Mouse (Mus musculus): ENCODE results near the gene Duoxa2. TPM values are rescaled to one million over a fixed set of nuclear protein-coding genes. Genes with fewer than 3 reads are reported as not detected.

The Duoxa2 gene
- polyA plus RNA-seq, 1 experiment = not detected

DNA sequence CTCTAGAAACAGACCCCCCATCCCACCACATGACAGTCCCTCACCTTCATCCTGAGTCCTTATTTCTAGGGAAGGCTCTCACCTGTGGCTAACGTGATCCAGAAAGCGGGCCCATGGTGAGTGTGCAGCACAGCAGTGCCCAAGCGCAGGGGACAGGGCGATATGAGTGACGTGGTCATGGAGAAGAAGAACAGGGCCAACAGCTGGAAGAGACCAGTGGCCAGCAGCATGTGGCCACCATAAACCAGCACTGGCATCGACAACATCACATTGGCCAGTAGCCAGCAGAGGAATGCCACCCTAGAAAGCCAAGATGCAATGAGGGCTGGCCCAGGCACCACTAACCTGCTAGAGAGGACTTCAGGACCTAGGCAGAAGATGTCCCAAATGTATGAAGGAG lies 5.8 kb downstream of the Duoxa2 start:
- peaks cover 2% of the 10 kb centered on the region; the same call in 1 of the 2 replicates for H3K9me3 ChIP-seq (ENCODE audit: control insufficient read depth, low read length)
- H3K36me3 ChIP-seq (ENCODE audit: control insufficient read depth) = no peaks in the 10 kb centered on the region
- TF ChIP-seq TAL1 (IDR thresholded peaks at IDR 0.05; ENCODE audit: low read length) = no peak
- no peak for TF ChIP-seq GATA1 (IDR thresholded peaks at IDR 0.05; ENCODE audit: low read length)
- H3K4me3 ChIP-seq (replicated peaks) = no peak overlapping the region
- H3K27me3 ChIP-seq (ENCODE audit: control insufficient read depth) = peaks cover 82% of the 10 kb centered on the region
- H3K4me1 ChIP-seq (ENCODE audit: control insufficient read depth) = no peaks in the 10 kb centered on the region

DNA sequence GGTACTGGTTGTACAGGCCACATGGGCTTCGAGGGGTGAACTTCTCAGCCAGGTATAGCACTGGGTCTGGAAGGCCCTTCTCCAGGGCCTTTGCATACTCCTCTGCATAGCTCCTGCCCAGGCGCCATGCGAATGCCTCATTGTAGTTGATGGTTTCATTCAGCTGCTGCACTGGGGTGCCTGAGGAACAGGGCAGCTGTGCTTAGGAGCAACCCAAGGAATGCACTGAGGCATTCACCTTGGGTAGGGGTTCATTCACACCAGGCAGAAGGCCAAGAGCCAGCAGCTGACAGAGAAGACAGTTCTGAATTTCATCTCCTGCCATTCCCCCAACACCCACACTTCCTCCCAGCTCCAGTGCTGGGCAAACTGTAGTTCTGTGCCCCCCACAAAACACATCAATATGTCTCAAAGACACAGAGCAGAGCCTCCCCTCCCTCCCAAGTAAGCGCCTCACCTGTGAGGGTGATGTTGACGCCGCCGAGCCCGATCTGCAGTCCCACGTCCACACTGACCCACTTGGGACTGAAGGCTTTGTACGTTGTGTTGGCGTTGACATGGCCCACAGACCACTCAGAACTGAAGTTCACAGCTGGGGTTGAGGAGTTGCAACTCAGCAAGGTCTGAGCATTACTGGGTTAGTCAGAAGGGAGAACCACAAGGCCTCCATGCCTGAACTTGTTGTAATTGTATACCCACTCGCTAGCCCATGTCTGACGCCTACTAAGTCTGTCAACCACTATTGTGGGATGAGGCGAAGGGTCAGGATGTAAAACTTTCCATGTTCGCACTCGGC lies 6.6 kb downstream of the Duoxa2 start:
- no peaks in the 10 kb centered on the region for H3K4me1 ChIP-seq (ENCODE audit: control insufficient read depth)
- H3K27me3 ChIP-seq (ENCODE audit: control insufficient read depth) = peaks cover 79% of the 10 kb centered on the region
- peaks cover 2% of the 10 kb centered on the region; the same call in 1 of the 2 replicates for H3K9me3 ChIP-seq (ENCODE audit: control insufficient read depth, low read length)
- no peak overlapping the region for H3K4me3 ChIP-seq (replicated peaks)
- no peaks in the 10 kb centered on the region for H3K36me3 ChIP-seq (ENCODE audit: control insufficient read depth)
- TF ChIP-seq TAL1 (IDR thresholded peaks at IDR 0.05; ENCODE audit: low read length) (no peak), GATA1 (IDR thresholded peaks at IDR 0.05; ENCODE audit: low read length) (no peak)

DNA sequence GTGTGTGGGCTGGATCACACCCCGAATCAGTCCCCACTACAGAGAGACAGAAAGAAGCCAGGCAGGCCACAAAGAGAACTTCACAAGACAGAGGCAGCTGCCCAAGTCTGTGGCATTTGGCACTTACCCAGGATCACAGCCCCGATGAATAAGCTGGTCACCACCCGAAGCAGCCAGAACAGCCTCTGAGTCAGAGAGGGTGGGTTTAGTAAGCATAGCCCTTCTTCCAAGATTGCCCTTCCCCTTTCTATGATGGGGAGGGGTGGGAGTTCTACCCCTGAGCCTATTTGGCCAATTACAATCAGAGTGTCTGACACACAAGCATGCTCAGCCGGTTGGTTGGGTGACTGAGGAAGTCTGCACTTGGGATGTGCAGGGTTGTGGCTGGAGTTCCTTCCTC lies 7.5 kb downstream of the Duoxa2 start:
- Histone ChIP-seq H3K4me3 (replicated peaks) (no peak overlapping the region), H3K9me3 (ENCODE audit: control insufficient read depth, low read length) (peaks cover 2% of the 10 kb centered on the region; the same call in 1 of the 2 replicates), H3K4me1 (ENCODE audit: control insufficient read depth) (no peaks in the 10 kb centered on the region), H3K36me3 (ENCODE audit: control insufficient read depth) (no peaks in the 10 kb centered on the region), H3K27me3 (ENCODE audit: control insufficient read depth) (peaks cover 76% of the 10 kb centered on the region)
- no peak for TF ChIP-seq GATA1 (IDR thresholded peaks at IDR 0.05; ENCODE audit: low read length)
- no peak for TF ChIP-seq TAL1 (IDR thresholded peaks at IDR 0.05; ENCODE audit: low read length)

DNA sequence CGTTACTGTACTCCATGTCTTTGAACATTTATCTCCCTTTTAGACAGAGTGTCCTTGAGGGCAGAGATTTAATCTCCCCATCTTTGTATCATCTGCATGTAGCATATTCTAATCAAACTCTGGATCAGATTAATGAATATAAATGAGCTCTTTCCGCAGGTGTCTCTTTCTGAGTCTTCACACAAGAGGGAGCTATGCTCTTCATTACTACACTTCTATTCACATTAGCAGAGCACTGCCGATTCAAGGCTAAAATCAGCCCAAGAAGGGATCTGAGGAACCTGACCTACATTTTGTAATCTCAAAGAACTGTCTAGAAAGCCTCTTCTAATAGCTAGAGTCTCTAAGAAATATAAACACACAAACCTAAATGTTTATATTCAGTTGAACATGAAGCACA lies 10.9 kb downstream of the Duoxa2 start:
- peaks cover 82% of the 10 kb centered on the region for H3K27me3 ChIP-seq (ENCODE audit: control insufficient read depth)
- no peaks in the 10 kb centered on the region for H3K36me3 ChIP-seq (ENCODE audit: control insufficient read depth)
- no peaks in the 10 kb centered on the region for H3K4me1 ChIP-seq (ENCODE audit: control insufficient read depth)
- no peak for TF ChIP-seq TAL1 (IDR thresholded peaks at IDR 0.05; ENCODE audit: low read length)
- TF ChIP-seq GATA1 (IDR thresholded peaks at IDR 0.05; ENCODE audit: low read length) = no peak
- no peak overlapping the region for H3K4me3 ChIP-seq (replicated peaks)
- no peaks in the 10 kb centered on the region for H3K9me3 ChIP-seq (ENCODE audit: control insufficient read depth, low read length)

DNA sequence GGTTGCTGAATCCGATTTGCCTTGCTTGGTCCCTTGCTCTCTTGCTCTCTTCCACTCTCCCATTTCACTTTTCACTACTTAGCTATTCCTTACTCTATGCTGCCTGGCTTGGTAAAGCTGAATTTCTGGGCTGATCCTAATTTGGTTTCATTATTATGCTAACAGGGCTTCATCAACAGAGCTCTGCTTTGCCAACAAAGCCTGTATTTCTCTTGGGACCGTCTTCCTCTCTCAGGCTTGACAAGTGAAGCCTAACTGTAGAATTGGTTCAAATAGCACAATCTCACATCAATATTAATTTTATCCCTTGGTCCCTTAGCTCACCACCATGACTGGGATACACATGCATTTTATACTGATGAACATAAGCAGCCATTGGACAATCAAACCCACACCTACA lies 12.9 kb downstream of the Duoxa2 start:
- no peak for TF ChIP-seq GATA1 (IDR thresholded peaks at IDR 0.05; ENCODE audit: low read length)
- Histone ChIP-seq H3K36me3 (ENCODE audit: control insufficient read depth) (no peaks in the 10 kb centered on the region), H3K27me3 (ENCODE audit: control insufficient read depth) (peaks cover 78% of the 10 kb centered on the region), H3K4me3 (replicated peaks) (no peak overlapping the region), H3K4me1 (ENCODE audit: control insufficient read depth) (no peaks in the 10 kb centered on the region), H3K9me3 (ENCODE audit: control insufficient read depth, low read length) (no peaks in the 10 kb centered on the region)

DNA sequence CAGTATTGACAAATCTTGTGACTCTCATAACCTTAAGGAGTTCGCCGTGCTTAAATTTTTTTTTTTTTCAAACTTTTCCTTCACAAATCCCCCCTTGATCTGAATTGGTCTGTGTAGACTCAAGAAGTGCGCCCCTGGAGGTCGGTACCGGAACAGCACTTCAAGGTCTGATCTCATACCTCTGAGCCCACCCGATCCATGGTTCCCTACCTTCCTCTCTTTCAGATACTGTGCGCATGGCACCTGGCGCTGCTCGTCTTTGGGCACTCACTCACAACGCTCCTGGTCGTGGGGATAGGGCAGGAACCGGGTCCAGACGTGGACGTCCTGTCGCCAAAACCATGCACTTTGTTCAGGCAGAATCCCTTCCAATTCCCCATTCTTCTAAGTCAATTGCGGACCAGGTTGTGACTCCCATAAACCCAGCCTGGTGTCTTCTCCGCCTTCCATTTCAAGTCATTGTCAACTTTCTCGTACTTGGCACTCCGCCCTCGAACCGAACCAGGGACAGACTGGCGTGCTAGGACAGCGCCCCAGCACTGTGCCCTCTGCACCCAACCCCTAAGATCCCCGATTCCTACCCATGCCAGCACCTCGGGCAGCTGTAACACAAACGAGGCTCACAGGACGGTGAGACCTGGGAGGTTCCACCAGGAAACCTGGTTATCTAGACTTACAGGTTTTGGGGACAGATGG lies 14.2 kb downstream of the Duoxa2 start:
- TF ChIP-seq TAL1 (IDR thresholded peaks at IDR 0.05; ENCODE audit: low read length) (no peak), GATA1 (IDR thresholded peaks at IDR 0.05; ENCODE audit: low read length) (no peak)
- Histone ChIP-seq H3K4me3 (replicated peaks) (no peak overlapping the region), H3K9me3 (ENCODE audit: control insufficient read depth, low read length) (no peaks in the 10 kb centered on the region), H3K4me1 (ENCODE audit: control insufficient read depth) (no peaks in the 10 kb centered on the region), H3K27me3 (ENCODE audit: control insufficient read depth) (peaks cover 73% of the 10 kb centered on the region), H3K36me3 (ENCODE audit: control insufficient read depth) (no peaks in the 10 kb centered on the region)

DNA sequence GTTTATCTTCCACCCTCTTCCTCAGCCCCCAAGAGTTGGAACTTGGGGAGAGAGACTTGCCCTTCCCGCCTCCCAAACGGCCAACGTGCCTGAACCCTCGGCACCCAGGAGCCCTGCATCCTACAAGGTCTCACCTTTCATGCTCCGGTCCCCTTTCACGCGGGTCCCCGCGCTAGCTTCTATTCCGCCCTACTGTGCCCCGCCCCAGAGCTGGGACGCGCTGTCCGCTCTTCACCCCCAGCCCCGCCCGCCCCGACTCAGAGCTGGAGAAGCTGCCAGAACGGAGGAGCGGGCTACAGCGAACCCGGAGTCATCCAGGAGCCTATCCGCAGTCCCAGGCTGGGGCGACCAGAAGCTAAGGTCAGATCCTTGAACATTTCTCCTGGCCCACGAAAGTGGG lies 14.8 kb downstream of the Duoxa2 start, which contains the start of gene Duoxa1:
TSS of gene Duoxa1 (minus strand) at position 195 of the 400 bp plus-strand sequence.
- Histone ChIP-seq H3K4me3 (replicated peaks) (no peak within 1 kb of the TSS), H3K36me3 (ENCODE audit: control insufficient read depth) (no peaks in the 10 kb centered on the region), H3K4me1 (ENCODE audit: control insufficient read depth) (no peaks in the 10 kb centered on the region), H3K27me3 (ENCODE audit: control insufficient read depth) (peaks cover 71% of the 10 kb centered on the region), H3K9me3 (ENCODE audit: control insufficient read depth, low read length) (no peaks in the 10 kb centered on the region)
- TF ChIP-seq GATA1 (IDR thresholded peaks at IDR 0.05; ENCODE audit: low read length) (no peak), TAL1 (IDR thresholded peaks at IDR 0.05; ENCODE audit: low read length) (no peak)

DNA sequence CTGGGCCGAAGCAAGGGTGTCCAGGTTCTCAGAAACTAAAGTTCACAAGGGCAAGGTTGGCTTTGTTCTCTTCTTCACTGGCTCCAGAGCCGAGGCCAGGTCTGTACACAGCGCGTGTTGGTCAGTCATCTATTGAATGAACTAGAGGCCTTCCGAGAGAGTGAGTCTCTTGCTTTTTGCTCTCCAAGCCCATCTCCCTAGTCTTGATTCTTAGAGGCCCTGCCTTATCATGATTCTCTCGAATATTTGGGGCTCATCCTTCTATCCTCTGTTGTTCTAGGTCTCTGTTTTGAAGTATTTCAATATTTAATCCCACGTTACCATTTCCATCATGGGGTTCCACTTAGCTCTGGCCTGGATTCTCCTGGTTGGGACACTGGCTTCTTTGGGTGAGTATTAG lies 16.7 kb downstream of the Duoxa2 start, which contains the start of gene Duox1:
TSS of gene Duox1 (plus strand) at position 301 of the 400 bp plus-strand sequence.
- no peaks in the 10 kb centered on the region for H3K36me3 ChIP-seq (ENCODE audit: control insufficient read depth)
- H3K4me1 ChIP-seq (ENCODE audit: control insufficient read depth) = no peaks in the 10 kb centered on the region
- peaks cover 61% of the 10 kb centered on the region for H3K27me3 ChIP-seq (ENCODE audit: control insufficient read depth)
- no peaks in the 10 kb centered on the region for H3K9me3 ChIP-seq (ENCODE audit: control insufficient read depth, low read length)
- TF ChIP-seq TAL1 (IDR thresholded peaks at IDR 0.05; ENCODE audit: low read length) (no peak), GATA1 (IDR thresholded peaks at IDR 0.05; ENCODE audit: low read length) (no peak)
- no peak within 1 kb of the TSS for H3K4me3 ChIP-seq (replicated peaks)

DNA sequence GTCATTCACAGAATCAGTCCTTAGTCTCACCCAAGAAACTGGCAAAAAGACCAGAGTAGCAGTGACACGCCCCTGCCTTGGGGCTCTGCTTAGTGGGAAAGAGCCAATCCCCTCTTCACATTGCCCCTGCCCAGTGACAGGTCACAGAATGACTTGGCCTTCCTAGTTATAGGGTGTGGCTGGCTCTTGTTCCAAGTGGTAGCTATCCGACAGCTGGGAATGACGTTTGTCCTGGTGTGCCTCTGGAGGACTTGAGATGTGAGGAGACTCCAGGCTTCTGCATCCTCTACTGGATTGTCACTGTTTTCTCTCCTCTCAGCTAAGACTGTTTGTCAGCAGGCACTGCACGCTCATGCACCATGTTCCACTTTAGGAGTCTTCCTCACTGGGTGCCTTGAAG lies 18.7 kb downstream of the Duoxa2 start:
- H3K36me3 ChIP-seq (ENCODE audit: control insufficient read depth) = no peaks in the 10 kb centered on the region
- TF ChIP-seq GATA1 (IDR thresholded peaks at IDR 0.05; ENCODE audit: low read length) = no peak
- TF ChIP-seq TAL1 (IDR thresholded peaks at IDR 0.05; ENCODE audit: low read length) = no peak
- no peak overlapping the region for H3K4me3 ChIP-seq (replicated peaks)
- no peaks in the 10 kb centered on the region for H3K4me1 ChIP-seq (ENCODE audit: control insufficient read depth)
- H3K27me3 ChIP-seq (ENCODE audit: control insufficient read depth) = peaks cover 43% of the 10 kb centered on the region
- no peaks in the 10 kb centered on the region for H3K9me3 ChIP-seq (ENCODE audit: control insufficient read depth, low read length)
